Comparison of ENCODE assay signal across 8 mouse cellular contexts in the genomic region with DNA sequence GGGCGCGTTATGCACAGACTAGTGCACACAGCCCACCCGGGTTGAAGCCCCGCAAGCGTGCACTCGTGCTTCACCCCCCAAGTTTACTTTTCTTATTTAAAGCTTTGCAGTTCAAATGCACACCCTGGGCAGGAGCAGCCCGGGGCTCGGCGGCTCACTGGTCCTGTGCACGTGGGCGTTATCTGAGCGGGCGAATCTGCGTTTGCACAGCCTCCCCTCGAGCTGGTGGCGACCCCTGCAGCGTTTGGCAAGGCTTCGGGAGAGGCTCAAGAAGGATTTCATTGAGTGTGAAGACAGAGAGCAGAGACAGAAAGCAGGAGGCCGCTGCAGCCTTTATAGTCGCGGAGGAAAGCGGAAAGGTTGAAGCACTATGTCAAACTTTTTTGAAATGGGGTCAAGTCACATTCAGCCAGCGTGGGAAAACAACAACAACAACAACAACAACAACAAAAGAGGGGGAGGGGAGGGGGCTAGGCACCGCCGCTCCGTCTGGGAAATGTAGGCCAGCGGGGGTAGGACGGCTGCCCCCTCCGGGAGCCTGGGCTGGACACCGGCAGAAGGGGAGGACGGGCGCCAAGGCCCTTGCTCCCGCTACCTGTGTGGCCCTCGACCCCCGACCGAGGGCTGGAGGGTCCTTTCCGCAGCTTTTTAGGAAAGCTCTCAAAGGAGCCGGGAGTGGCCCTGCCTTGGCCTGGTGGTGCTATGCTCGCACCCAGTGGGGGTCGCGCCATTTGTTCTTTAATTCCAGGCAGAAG.
DNase-seq lines count a peak whose midpoint lies in the region; ATAC-seq and TF ChIP-seq lines count a peak whose summit lies in the region.

No protein-coding gene starts in this region.

- H3K27me3 ChIP-seq in forebrain, embryonic 11.5 days (ENCODE audit: control insufficient read depth, insufficient read depth, low read length), result peaks cover 32% of the 10 kb centered on the region
- peaks cover 26% of the 10 kb centered on the region for H3K27me3 ChIP-seq in intestine, embryonic 16.5 days (replicated peaks; ENCODE audit: control insufficient read depth, insufficient read depth, low read length)
- peaks cover 38% of the 10 kb centered on the region for H3K27me3 ChIP-seq in liver, embryonic 16.5 days (ENCODE audit: control insufficient read depth, insufficient read depth, low read depth, low read length)
- H3K27me3 ChIP-seq in stomach, postnatal 0 days (ENCODE audit: control insufficient read depth, insufficient read depth, low read length), result peaks cover 6% of the 10 kb centered on the region; the same call in 1 of the 2 replicates

- no peak overlapping the region for H3K9ac ChIP-seq in forebrain, embryonic 11.5 days (ENCODE audit: low read length)
- 0 out of 2 replicates have a peak overlapping the region, but pooled peaks have one; percentile 50 for H3K9ac ChIP-seq in intestine, embryonic 16.5 days (ENCODE audit: low read depth, low read length)
- H3K9ac ChIP-seq in liver, embryonic 16.5 days (ENCODE audit: low read depth, low read length), result no peak overlapping the region
- H3K9ac ChIP-seq in stomach, postnatal 0 days (ENCODE audit: low read length), result no peak overlapping the region

- H3K4me3 ChIP-seq in forebrain, embryonic 11.5 days (ENCODE audit: low read depth, low read length), result peak overlapping the region; percentile 37; the same call in 1 of the 2 replicates
- peak overlapping the region; percentile 63 for H3K4me3 ChIP-seq in intestine, embryonic 16.5 days (ENCODE audit: low read length)
- H3K4me3 ChIP-seq in liver, embryonic 16.5 days (ENCODE audit: low read depth, low read length), result peak overlapping the region; percentile 51
- peak overlapping the region; percentile 64 for H3K4me3 ChIP-seq in stomach, postnatal 0 days (ENCODE audit: low read depth, low read length)

- whole genome bisulfite sequencing in forebrain, embryonic 11.5 days, result under 1% methylated on average over 41 of the region's 41 CpGs
- WGBS in intestine, embryonic 16.5 days, result under 1% methylated on average over 41 of the region's 41 CpGs
- WGBS in liver, embryonic 16.5 days (ENCODE audit: insufficient replicate concordance), result 1% methylated on average over 41 of the region's 41 CpGs
- under 1% methylated on average over 40 of the region's 41 CpGs for WGBS in stomach, postnatal 0 days

- DNase-seq in ES-CJ7 (ENCODE audit: low read depth, low spot score) (peak; percentile 72), R1 (ENCODE audit: low read depth, low spot score) (peak; percentile 69)
- DNase-seq in forebrain, embryonic 11.5 days (ENCODE audit: low spot score), result peak; percentile 56
- peak; percentile 36 for DNase-seq in stomach, postnatal 0 days (ENCODE audit: low spot score)
- DNase-seq in thymus, adult 18-20 months, result no peak
- no peak for DNase-seq in ovary, postnatal 10 days (ENCODE audit: low spot score)

- no peak for TF ChIP-seq CTCF in stomach, postnatal 0 days (IDR thresholded peaks at IDR 0.05; ENCODE audit: low read depth)

- H3K9me3 ChIP-seq in forebrain, embryonic 11.5 days (ENCODE audit: control insufficient read depth, low read length), result no peaks in the 10 kb centered on the region
- no peaks in the 10 kb centered on the region for H3K9me3 ChIP-seq in intestine, embryonic 16.5 days (ENCODE audit: control insufficient read depth, low read length)
- H3K9me3 ChIP-seq in liver, embryonic 16.5 days (replicated peaks; ENCODE audit: control insufficient read depth, low read length), result no peaks in the 10 kb centered on the region
- no peaks in the 10 kb centered on the region for H3K9me3 ChIP-seq in stomach, postnatal 0 days (ENCODE audit: control insufficient read depth, low read length)

- peaks cover 2% of the 10 kb centered on the region; the same call in 1 of the 2 replicates for H3K4me1 ChIP-seq in forebrain, embryonic 11.5 days (replicated peaks; ENCODE audit: control insufficient read depth, insufficient read depth, low read length)
- H3K4me1 ChIP-seq in intestine, embryonic 16.5 days (ENCODE audit: control insufficient read depth, insufficient read depth, low read length), result peaks cover 14% of the 10 kb centered on the region; the same call in 1 of the 2 replicates
- no peaks in the 10 kb centered on the region for H3K4me1 ChIP-seq in liver, embryonic 16.5 days (ENCODE audit: control insufficient read depth, low read depth, low read length)
- H3K4me1 ChIP-seq in stomach, postnatal 0 days (replicated peaks; ENCODE audit: control insufficient read depth, insufficient read depth), result no peaks in the 10 kb centered on the region

- ATAC-seq in forebrain, embryonic 11.5 days (replicated peaks; ENCODE audit: low FRiP score), result peak; percentile 34
- peak; percentile 14; the same call in 1 of the 2 replicates for ATAC-seq in intestine, embryonic 16.5 days
- ATAC-seq in liver, embryonic 16.5 days (ENCODE audit: low read depth), result no peak
- ATAC-seq in stomach, postnatal 0 days (ENCODE audit: low FRiP score, low TSS enrichment), result 0 out of 2 replicates have a peak, but pooled peaks have one; percentile 16

- no peak for TF ChIP-seq EP300 in stomach, postnatal 0 days (optimal IDR thresholded peaks at IDR 0.05)

- H3K4me2 ChIP-seq in forebrain, embryonic 11.5 days (ENCODE audit: low read depth, low read length, severe bottlenecking), result peak overlapping the region; percentile 73
- H3K4me2 ChIP-seq in intestine, embryonic 16.5 days (ENCODE audit: low read depth, low read length), result peak overlapping the region; percentile 98
- peak overlapping the region; percentile 66 for H3K4me2 ChIP-seq in liver, embryonic 16.5 days (ENCODE audit: low read depth, low read length)
- peak overlapping the region; percentile 98 for H3K4me2 ChIP-seq in stomach, postnatal 0 days (replicated peaks; ENCODE audit: low read depth)

- no peaks in the 10 kb centered on the region for H3K36me3 ChIP-seq in forebrain, embryonic 11.5 days (ENCODE audit: control insufficient read depth, insufficient read depth, low read length)
- H3K36me3 ChIP-seq in intestine, embryonic 16.5 days (ENCODE audit: control insufficient read depth, insufficient read depth, low read length), result no peaks in the 10 kb centered on the region
- H3K36me3 ChIP-seq in liver, embryonic 16.5 days (ENCODE audit: control insufficient read depth, insufficient read depth), result no peaks in the 10 kb centered on the region
- no peaks in the 10 kb centered on the region for H3K36me3 ChIP-seq in stomach, postnatal 0 days (ENCODE audit: control insufficient read depth, insufficient read depth, low read length)

- no peak overlapping the region for H3K27ac ChIP-seq in forebrain, embryonic 11.5 days (ENCODE audit: low read depth, low read length)
- no peak overlapping the region for H3K27ac ChIP-seq in intestine, embryonic 16.5 days (ENCODE audit: low read length)
- H3K27ac ChIP-seq in liver, embryonic 16.5 days (ENCODE audit: low read length), result no peak overlapping the region
- H3K27ac ChIP-seq in stomach, postnatal 0 days (replicated peaks), result no peak overlapping the region

Comparison
In these comparisons a context has a peak if more than half of its experiments do, and no peak if none do; other contexts are left out.
1. DNase-seq: peak in ES-CJ7 (single experiment), R1 (single experiment), forebrain, embryonic 11.5 days (single experiment) and stomach, postnatal 0 days (single experiment); none in thymus, adult 18-20 months (0 of 2) and ovary, postnatal 10 days (single experiment).
2. Peak in every context shown above with its lines, with median percentiles within 50 percentile points of each other: H3K4me2 ChIP-seq and H3K4me3 ChIP-seq.